Mouse (Mus musculus) ovary, postnatal 14 days (tissue): Measurements from ENCODE around the gene H2al1i.
"Not testable (repeated sequence)": the region's sequence is repeated elsewhere in the genome, so short reads cannot be mapped to it uniquely, and the experiment has no call there.

Experiments used
- DNase-seq: peaks from one replicate; pipeline ENCODE4 v3.0.0; 2022; ENCODE audit warnings: low spot score

H2al1i gene

GRCm38 (mm10) chrX:11324359-11324758 is at the start of gene H2al1i:
H2al1i (plus strand) TSS chrX:11324659.
- not testable (repeated sequence) for DNase-seq

DNA sequence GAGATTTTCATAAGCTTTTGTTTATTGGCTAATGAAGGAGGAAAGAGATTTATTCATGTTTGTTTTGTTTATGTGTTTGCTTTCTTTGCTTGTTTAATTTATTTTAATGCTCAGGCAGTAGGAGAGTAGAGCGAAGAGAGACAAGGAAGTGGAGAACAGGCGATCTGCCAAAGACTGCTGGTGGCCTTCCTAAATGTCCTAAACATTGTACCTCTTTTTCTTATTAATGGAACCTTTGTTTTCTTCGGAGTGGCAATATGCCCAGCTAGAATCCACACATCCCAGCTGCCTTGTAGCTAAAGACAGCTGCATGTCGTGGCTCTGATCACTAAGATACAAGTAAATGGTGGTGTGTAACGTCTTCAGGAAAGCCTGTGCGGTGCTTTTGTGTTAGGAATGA is 47.4 kb upstream of the H2al1i start:
- no peak for DNase-seq

GRCm38 (mm10) chrX:11280741-11281140 is 43.7 kb upstream of the H2al1i start:
- DNase-seq = no peak

GRCm38 (mm10) chrX:11288306-11288882 is 36.1 kb upstream of the H2al1i start:
- DNase-seq = no peak

GRCm38 (mm10) chrX:11289244-11289643 is 35.2 kb upstream of the H2al1i start:
- DNase-seq = no peak

GRCm38 (mm10) chrX:11298957-11299356 is 25.5 kb upstream of the H2al1i start, which contains the start of gene H2al1a:
H2al1a (plus strand) TSS chrX:11299257.
- DNase-seq = not testable (repeated sequence)

GRCm38 (mm10) chrX:11302132-11302531 is 22.3 kb upstream of the H2al1i start, which contains the start of gene H2al1b:
H2al1b (plus strand) TSS chrX:11302432.
- DNase-seq = not testable (repeated sequence)

DNA sequence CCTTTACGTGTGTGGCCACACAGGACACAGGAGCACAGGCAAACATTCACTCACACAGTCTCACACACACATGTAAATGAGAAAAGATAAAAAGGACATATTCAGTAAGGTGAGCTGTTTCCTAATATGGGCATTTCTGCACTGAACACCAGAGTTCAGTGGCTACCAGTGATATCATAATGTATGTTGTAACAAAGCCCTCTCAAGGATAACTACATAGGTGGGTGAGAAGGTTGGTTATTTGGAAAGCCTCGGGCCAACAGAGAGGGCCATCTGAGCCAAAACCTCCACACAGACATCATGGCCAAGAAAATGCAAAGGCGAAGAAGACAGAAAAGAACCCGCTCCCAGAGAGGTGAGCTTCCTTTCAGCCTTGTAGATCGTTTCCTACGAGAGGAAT is 19.1 kb upstream of the H2al1i start, which contains the start of gene H2al1c:
Gene H2al1c (plus strand): TSS at position 301 of the 400 bp plus-strand sequence.
- DNase-seq = not testable (repeated sequence)

DNA sequence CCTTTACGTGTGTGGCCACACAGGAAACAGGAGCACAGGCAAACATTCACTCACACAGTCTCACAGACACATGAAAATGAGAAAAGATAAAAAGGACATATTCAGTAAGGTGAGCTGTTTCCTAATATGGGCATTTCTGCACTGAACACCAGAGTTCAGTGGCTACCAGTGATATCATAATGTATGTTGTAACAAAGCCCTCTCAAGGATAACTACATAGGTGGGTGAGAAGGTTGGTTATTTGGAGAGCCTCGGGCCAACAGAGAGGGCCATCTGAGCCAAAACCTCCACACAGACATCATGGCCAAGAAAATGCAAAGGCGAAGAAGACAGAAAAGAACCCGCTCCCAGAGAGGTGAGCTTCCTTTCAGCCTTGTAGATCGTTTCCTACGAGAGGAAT is 15.9 kb upstream of the H2al1i start, which contains the start of gene H2al1d:
Gene H2al1d (plus strand): TSS at position 301 of the 400 bp plus-strand sequence.
- DNase-seq = not testable (repeated sequence)

DNA sequence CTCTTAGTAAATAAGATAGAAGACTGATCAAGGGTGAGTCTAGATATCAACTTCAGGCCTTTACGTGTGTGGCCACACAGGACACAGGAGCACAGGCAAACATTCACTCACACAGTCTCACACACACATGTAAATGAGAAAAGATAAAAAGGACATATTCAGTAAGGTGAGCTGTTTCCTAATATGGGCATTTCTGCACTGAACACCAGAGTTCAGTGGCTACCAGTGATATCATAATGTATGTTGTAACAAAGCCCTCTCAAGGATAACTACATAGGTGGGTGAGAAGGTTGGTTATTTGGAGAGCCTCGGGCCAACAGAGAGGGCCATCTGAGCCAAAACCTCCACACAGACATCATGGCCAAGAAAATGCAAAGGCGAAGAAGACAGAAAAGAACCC is 12.8 kb upstream of the H2al1i start, which contains the start of gene H2al1e:
Gene H2al1e (plus strand): TSS at position 301 of the 400 bp plus-strand sequence.
- not testable (repeated sequence) for DNase-seq

DNA sequence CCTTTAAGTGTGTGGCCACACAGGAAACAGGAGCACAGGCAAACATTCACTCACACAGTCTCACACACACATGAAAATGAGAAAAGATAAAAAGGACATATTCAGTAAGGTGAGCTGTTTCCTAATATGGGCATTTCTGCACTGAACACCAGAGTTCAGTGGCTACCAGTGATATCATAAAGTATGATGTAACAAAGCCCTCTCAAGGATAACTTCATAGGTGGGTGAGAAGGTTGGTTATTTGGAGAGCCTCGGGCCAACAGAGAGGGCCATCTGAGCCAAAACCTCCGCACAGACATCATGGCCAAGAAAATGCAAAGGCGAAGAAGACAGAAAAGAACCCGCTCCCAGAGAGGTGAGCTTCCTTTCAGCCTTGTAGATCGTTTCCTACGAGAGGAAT is 9.6 kb upstream of the H2al1i start, which contains the start of gene H2al1f:
Gene H2al1f (plus strand): TSS at position 301 of the 400 bp plus-strand sequence.
- not testable (repeated sequence) for DNase-seq

GRCm38 (mm10) chrX:11317956-11318355 is 6.5 kb upstream of the H2al1i start, which contains the start of gene H2al1g:
H2al1g (plus strand) TSS chrX:11318256.
- DNase-seq = not testable (repeated sequence)

GRCm38 (mm10) chrX:11321192-11321591 is 3.3 kb upstream of the H2al1i start, which contains the start of gene H2al1h:
H2al1h (plus strand) TSS chrX:11321492.
- DNase-seq = not testable (repeated sequence)

DNA sequence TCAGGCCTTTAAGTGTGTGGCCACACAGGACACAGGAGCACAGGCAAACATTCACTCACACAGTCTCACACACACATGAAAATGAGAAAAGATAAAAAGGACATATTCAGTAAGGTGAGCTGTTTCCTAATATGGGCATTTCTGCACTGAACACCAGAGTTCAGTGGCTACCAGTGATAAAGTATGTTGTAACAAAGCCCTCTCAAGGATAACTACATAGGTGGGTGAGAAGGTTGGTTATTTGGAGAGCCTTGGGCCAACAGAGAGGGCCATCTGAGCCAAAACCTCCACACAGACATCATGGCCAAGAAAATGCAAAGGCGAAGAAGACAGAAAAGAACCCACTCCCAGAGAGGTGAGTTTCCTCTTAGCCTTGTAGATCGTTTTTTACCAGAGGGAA is 3.1 kb downstream of the H2al1i start, which contains the start of gene H2al1j:
Gene H2al1j (plus strand): TSS at position 301 of the 400 bp plus-strand sequence.
- DNase-seq = not testable (repeated sequence)

GRCm38 (mm10) chrX:11345762-11346161 is 21.3 kb downstream of the H2al1i start:
- DNase-seq = no peak

DNA sequence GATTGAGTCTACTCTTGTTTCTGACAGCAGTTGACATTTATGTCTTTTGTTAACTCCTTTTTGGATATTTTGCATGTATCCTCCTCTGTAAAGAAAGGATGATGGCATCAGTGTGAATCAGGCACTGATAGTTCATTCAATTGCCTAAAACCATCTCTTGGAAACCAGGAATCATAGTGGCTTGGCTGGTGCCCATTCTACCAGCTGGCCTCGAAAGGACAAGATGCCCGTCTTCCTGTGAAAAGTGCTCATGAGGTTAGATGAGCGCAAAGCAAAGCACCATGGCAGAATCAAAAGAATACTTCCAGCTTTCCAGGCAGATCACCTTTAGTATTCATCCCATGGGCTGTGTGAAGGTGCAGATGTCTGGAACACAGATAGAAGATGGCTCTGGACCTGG is 22.3 kb downstream of the H2al1i start:
- DNase-seq = no peak

- DNase-seq = no peak
Observed at GRCm38 (mm10) chrX:11360823-11361222, 36.4 kb downstream of the H2al1i start.

- no peak for DNase-seq
Observed at GRCm38 (mm10) chrX:11361261-11361660, 36.8 kb downstream of the H2al1i start.

GRCm38 (mm10) chrX:11363890-11364289 is 39.4 kb downstream of the H2al1i start:
- DNase-seq = no peak

DNA sequence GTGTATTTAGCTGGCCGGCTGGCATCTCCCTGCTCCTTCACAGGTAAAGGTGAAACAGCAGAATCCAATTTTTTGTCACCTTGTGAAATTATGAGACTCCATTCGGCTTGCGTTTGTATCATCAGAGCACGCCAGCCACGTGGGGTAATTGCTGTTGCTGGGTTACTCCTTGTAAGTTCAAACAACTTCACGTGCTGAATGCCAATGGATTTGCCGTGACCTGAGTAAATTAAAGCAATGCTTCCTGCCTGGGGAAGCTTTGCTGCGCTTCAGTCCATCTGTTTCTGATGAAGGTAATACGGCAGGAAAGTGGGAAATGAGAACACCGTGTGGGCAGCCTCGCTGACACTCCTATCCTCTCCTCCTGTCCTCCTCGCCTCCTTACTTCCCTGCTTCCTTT is 40.7 kb downstream of the H2al1i start:
- DNase-seq = no peak
